ENCODE assay signal across 10 mouse cellular contexts in the genomic region with DNA sequence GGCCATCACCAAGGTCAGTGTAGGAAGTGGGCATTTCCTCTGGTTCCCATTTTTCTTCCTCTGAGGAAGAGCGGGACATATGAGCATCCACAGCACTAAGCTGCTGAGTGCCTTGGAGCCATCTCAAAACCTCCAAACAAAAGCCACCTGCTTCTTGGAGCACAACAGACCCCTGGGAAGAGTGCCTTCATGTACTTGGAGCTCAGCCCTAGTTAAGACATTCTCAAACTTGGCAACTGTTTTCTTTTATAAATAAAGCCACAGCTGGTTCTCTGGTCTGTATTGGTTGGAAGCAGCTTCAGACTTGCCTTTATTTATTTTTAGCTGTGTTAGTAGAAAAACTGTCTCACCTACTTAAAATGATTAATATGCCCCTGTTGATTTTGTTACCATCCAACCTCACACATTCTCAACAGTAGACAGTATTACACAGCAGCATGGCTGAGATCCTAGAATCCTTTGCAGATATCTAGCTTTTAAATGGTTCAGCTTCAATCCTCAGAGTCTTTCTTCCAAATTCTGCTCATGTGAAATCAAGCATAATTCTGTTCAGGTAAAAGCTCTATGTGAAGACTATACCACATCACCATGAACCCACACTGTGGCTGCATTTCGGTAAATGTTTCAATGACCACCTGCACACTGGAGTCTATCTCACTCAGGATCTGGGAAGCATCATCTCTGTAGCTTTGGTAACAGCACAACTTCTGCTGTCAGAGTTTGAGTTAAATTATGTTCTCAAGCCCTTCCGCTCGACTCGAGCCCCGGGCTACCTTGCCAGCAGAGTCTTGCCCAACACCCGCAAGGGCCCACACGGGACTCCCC.
DNase-seq lines count a peak whose midpoint lies in the region; ATAC-seq and TF ChIP-seq lines count a peak whose summit lies in the region.
"Had no signal": no experiment of that assay in that cellular context is flagged by ENCODE, and none has a peak within 500 bp of the region (broad histone marks: within the 10 kb centered on the region; RNA-seq: fewer than 3 reads in every experiment).

No protein-coding gene starts in this region.

- H3K27ac ChIP-seq in kidney, adult 2 months (ENCODE audit: insufficient read depth, low read depth, low read length), result no peak overlapping the region
- H3K27ac ChIP-seq in limb, embryonic 14.5 days (replicated peaks; ENCODE audit: low read depth, low read length), result 0 out of 2 replicates have a peak overlapping the region, but pooled peaks have one; percentile 7
- H3K27ac ChIP-seq in liver, embryonic 12.5 days, result no peak overlapping the region
- H3K27ac ChIP-seq: gastrocnemius, adult 2 months had no signal

- peak; percentile 44 for ATAC-seq in limb, embryonic 14.5 days (ENCODE audit: low FRiP score, low read depth)
- ATAC-seq in liver, embryonic 12.5 days, result no peak

- no peaks in the 10 kb centered on the region for H3K27me3 ChIP-seq in kidney, adult 2 months (replicated peaks; ENCODE audit: control insufficient read depth, insufficient read depth, low read length)
- no peaks in the 10 kb centered on the region for H3K27me3 ChIP-seq in limb, embryonic 14.5 days (ENCODE audit: control insufficient read depth, insufficient read depth, low read length)
- H3K27me3 ChIP-seq in liver, embryonic 12.5 days (replicated peaks), result no peaks in the 10 kb centered on the region

- H3K9me3 ChIP-seq in limb, embryonic 14.5 days (ENCODE audit: control insufficient read depth, low read length), result no peaks in the 10 kb centered on the region
- H3K9me3 ChIP-seq in liver, embryonic 12.5 days (replicated peaks), result no peaks in the 10 kb centered on the region

- H3K9ac ChIP-seq in limb, embryonic 14.5 days (ENCODE audit: low read depth, low read length, severe bottlenecking), result no peak overlapping the region
- H3K9ac ChIP-seq in liver, embryonic 12.5 days, result no peak overlapping the region

- H3K4me3 ChIP-seq in kidney, adult 2 months (ENCODE audit: insufficient read depth, low read depth, low read length), result no peak overlapping the region
- no peak overlapping the region for H3K4me3 ChIP-seq in limb, embryonic 14.5 days (replicated peaks; ENCODE audit: low read length)
- no peak overlapping the region for H3K4me3 ChIP-seq in liver, embryonic 12.5 days
- H3K4me3 ChIP-seq: gastrocnemius, adult 2 months had no signal

- H3K4me1 ChIP-seq in kidney, adult 2 months (ENCODE audit: control insufficient read depth, insufficient read depth, low read length), result no peaks in the 10 kb centered on the region
- peaks cover 2% of the 10 kb centered on the region; the same call in 1 of the 2 replicates for H3K4me1 ChIP-seq in limb, embryonic 14.5 days (ENCODE audit: control insufficient read depth, insufficient read depth, low read length)
- no peaks in the 10 kb centered on the region for H3K4me1 ChIP-seq in liver, embryonic 12.5 days

- peak; percentile 16 for DNase-seq in kidney, adult 2 months
- DNase-seq in kidney, adult 11 months, result no peak
- DNase-seq in Muller cell, postnatal 12 days (ENCODE audit: inconsistent ontology term), result peak; percentile 21
- peak; percentile 44 for DNase-seq in fibroblast of lung, adult 2 months (ENCODE audit: low read depth)
- DNase-seq in limb, embryonic 14.5 days (ENCODE audit: low spot score), result peak; percentile 59
- DNase-seq in spleen, postnatal 4 days (ENCODE audit: low spot score in 2 of 2), result no peak
- DNase-seq in frontal cortex, adult 2 months (ENCODE audit: extremely low spot score in 1 of 2, low spot score in 1 of 2), result no peak
- DNase-seq: gastrocnemius, adult 2 months; thymus, postnatal 4 days had no signal

- 58% methylated on average over 8 of the region's 8 CpGs for WGBS in kidney, adult 2 months
- WGBS in limb, embryonic 14.5 days, result 86% methylated on average over 7 of the region's 8 CpGs
- 74% methylated on average over 8 of the region's 8 CpGs for WGBS in liver, embryonic 12.5 days (ENCODE audit: insufficient replicate concordance)

- no peak for TF ChIP-seq CTCF in kidney, adult 2 months (conservative IDR thresholded peaks at IDR 0.05; ENCODE audit: insufficient read depth, insufficient read length, low read depth, low read length)

- H3K36me3 ChIP-seq in kidney, adult 2 months (ENCODE audit: control insufficient read depth, insufficient read depth, low read length), result no peaks in the 10 kb centered on the region
- H3K36me3 ChIP-seq in limb, embryonic 14.5 days (ENCODE audit: control insufficient read depth, insufficient read depth, low read length), result no peaks in the 10 kb centered on the region
- no peaks in the 10 kb centered on the region for H3K36me3 ChIP-seq in liver, embryonic 12.5 days

- no peak overlapping the region for H3K4me2 ChIP-seq in limb, embryonic 14.5 days (replicated peaks; ENCODE audit: low read depth, low read length, severe bottlenecking)
- H3K4me2 ChIP-seq in liver, embryonic 12.5 days, result no peak overlapping the region

- no peak for TF ChIP-seq POLR2A in kidney, adult 2 months (IDR thresholded peaks at IDR 0.05; ENCODE audit: low read depth, low read length)
- TF ChIP-seq POLR2A in limb, embryonic 14.5 days (IDR thresholded peaks at IDR 0.05; ENCODE audit: borderline replicate concordance, extremely low read depth, insufficient read depth, insufficient read length), result no peak

Comparison
In these comparisons a context has a peak if more than half of its experiments do, and no peak if none do; other contexts are left out.
1. DNase-seq: peak in kidney, adult 2 months (single experiment), Muller cell, postnatal 12 days (single experiment), fibroblast of lung, adult 2 months (single experiment) and limb, embryonic 14.5 days (single experiment); none in kidney, adult 11 months (single experiment), spleen, postnatal 4 days (0 of 2) and frontal cortex, adult 2 months (0 of 2).